Mouse (Mus musculus): ENCODE results near the gene Sirt5. TPM values are rescaled to one million over a fixed set of nuclear protein-coding genes. Genes with fewer than 3 reads are reported as not detected.

The Sirt5 gene
- polyA plus RNA-seq, 1 experiment from 2014 or later, result 6.0 TPM

DNA sequence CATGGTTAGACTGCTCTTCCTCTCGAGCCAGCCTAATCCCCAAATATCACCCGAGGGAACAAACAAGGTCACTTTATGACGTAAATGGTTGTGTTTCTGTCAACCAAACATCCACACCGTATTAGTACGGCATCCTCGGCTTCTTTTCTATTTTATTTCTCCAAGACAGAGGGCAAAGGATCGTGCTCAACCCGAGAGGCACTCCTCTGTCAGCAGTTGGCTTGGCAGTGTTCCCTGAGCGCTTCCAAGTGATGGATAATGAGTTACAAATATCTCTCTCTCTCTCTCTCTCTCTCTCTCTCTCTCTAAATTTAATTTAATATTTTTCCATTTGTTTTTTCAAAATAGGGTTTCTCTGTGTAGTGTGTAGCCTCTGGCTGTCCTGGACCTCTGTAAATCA is 2.9 kb upstream of the Sirt5 start:
- Histone ChIP-seq H3K27ac (ENCODE audit: low read length) (no peak overlapping the region), H3K36me3 (ENCODE audit: control insufficient read depth, insufficient read depth) (no peaks in the 10 kb centered on the region), H3K9ac (ENCODE audit: low read depth, low read length) (no peak overlapping the region), H3K27me3 (ENCODE audit: control insufficient read depth, insufficient read depth, low read depth, low read length) (no peaks in the 10 kb centered on the region), H3K4me2 (ENCODE audit: low read depth, low read length) (no peak overlapping the region), H3K4me1 (ENCODE audit: control insufficient read depth, low read depth, low read length) (peaks cover 3% of the 10 kb centered on the region; the same call in 1 of the 2 replicates), H3K4me3 (ENCODE audit: low read depth, low read length) (no peak overlapping the region), H3K9me3 (replicated peaks; ENCODE audit: control insufficient read depth, low read length) (no peaks in the 10 kb centered on the region)
- ATAC-seq (ENCODE audit: low read depth), result no peak
- WGBS (ENCODE audit: insufficient replicate concordance), result 62% methylated on average over 9 of the region's 9 CpGs

- ATAC-seq (ENCODE audit: low read depth), result 0 out of 2 replicates have a peak, but pooled peaks have one; percentile 11
- Histone ChIP-seq H3K36me3 (ENCODE audit: control insufficient read depth, insufficient read depth) (no peaks in the 10 kb centered on the region), H3K4me2 (ENCODE audit: low read depth, low read length) (peak overlapping the region; percentile 80), H3K4me3 (ENCODE audit: low read depth, low read length) (peak overlapping the region; percentile 67), H3K27ac (ENCODE audit: low read length) (peak overlapping the region; percentile 43; the same call in 1 of the 2 replicates), H3K4me1 (ENCODE audit: control insufficient read depth, low read depth, low read length) (peaks cover 3% of the 10 kb centered on the region; the same call in 1 of the 2 replicates), H3K27me3 (ENCODE audit: control insufficient read depth, insufficient read depth, low read depth, low read length) (no peaks in the 10 kb centered on the region), H3K9ac (ENCODE audit: low read depth, low read length) (peak overlapping the region; percentile 66), H3K9me3 (replicated peaks; ENCODE audit: control insufficient read depth, low read length) (no peaks in the 10 kb centered on the region)
- WGBS (ENCODE audit: insufficient replicate concordance), result 7% methylated on average over 11 of the region's 11 CpGs
Measured at GRCm38 (mm10) chr13:43365825-43366184, 509 bp downstream of the Sirt5 start.

DNA sequence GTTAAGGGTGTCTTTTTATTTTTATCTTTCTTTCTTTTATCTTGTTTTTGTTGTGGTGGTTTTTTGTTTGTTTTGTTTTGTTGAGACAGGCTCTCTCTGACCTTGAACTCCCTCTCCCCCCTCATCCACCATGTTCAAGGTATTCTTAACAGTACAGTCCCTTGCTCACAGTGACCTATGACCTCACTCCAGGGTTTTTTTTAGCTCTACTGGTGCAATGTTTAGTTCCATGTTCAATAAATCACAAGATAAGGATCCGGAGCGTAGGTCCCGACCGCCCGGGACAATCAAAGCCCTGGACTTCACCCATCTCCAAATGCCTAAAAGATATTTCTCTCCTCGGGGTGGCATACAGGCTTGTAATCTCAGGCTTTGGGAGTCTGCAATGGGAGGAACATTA is 4.8 kb downstream of the Sirt5 start:
- H3K9ac ChIP-seq (ENCODE audit: low read depth, low read length), result no peak overlapping the region
- peaks cover 9% of the 10 kb centered on the region for H3K36me3 ChIP-seq (ENCODE audit: control insufficient read depth, insufficient read depth)
- no peak overlapping the region for H3K27ac ChIP-seq (ENCODE audit: low read length)
- 62% methylated on average over 6 of the region's 6 CpGs for WGBS (ENCODE audit: insufficient replicate concordance)
- H3K4me1 ChIP-seq (ENCODE audit: control insufficient read depth, low read depth, low read length), result peaks cover 3% of the 10 kb centered on the region; the same call in 1 of the 2 replicates
- no peak for ATAC-seq (ENCODE audit: low read depth)
- no peak overlapping the region for H3K4me2 ChIP-seq (ENCODE audit: low read depth, low read length)
- no peak overlapping the region for H3K4me3 ChIP-seq (ENCODE audit: low read depth, low read length)
- no peaks in the 10 kb centered on the region for H3K27me3 ChIP-seq (ENCODE audit: control insufficient read depth, insufficient read depth, low read depth, low read length)
- H3K9me3 ChIP-seq (replicated peaks; ENCODE audit: control insufficient read depth, low read length), result no peaks in the 10 kb centered on the region

GRCm38 (mm10) chr13:43372892-43373291 is 7.6 kb downstream of the Sirt5 start:
- 73% methylated on average over 1 of the region's 1 CpGs for WGBS (ENCODE audit: insufficient replicate concordance)
- ATAC-seq (ENCODE audit: low read depth), result no peak
- no peaks in the 10 kb centered on the region for H3K9me3 ChIP-seq (replicated peaks; ENCODE audit: control insufficient read depth, low read length)
- H3K4me3 ChIP-seq (ENCODE audit: low read depth, low read length), result no peak overlapping the region
- H3K36me3 ChIP-seq (ENCODE audit: control insufficient read depth, insufficient read depth), result peaks cover 9% of the 10 kb centered on the region
- H3K4me2 ChIP-seq (ENCODE audit: low read depth, low read length), result no peak overlapping the region
- no peak overlapping the region for H3K9ac ChIP-seq (ENCODE audit: low read depth, low read length)
- no peaks in the 10 kb centered on the region for H3K27me3 ChIP-seq (ENCODE audit: control insufficient read depth, insufficient read depth, low read depth, low read length)
- H3K4me1 ChIP-seq (ENCODE audit: control insufficient read depth, low read depth, low read length), result no peaks in the 10 kb centered on the region
- no peak overlapping the region for H3K27ac ChIP-seq (ENCODE audit: low read length)

GRCm38 (mm10) chr13:43374205-43374604 is 8.9 kb downstream of the Sirt5 start:
- no peaks in the 10 kb centered on the region for H3K4me1 ChIP-seq (ENCODE audit: control insufficient read depth, low read depth, low read length)
- H3K27me3 ChIP-seq (ENCODE audit: control insufficient read depth, insufficient read depth, low read depth, low read length), result no peaks in the 10 kb centered on the region
- H3K36me3 ChIP-seq (ENCODE audit: control insufficient read depth, insufficient read depth), result peaks cover 9% of the 10 kb centered on the region
- no peak overlapping the region for H3K4me3 ChIP-seq (ENCODE audit: low read depth, low read length)
- H3K9me3 ChIP-seq (replicated peaks; ENCODE audit: control insufficient read depth, low read length), result no peaks in the 10 kb centered on the region
- WGBS (ENCODE audit: insufficient replicate concordance), result 73% methylated on average over 10 of the region's 10 CpGs
- no peak for ATAC-seq (ENCODE audit: low read depth)
- no peak overlapping the region for H3K9ac ChIP-seq (ENCODE audit: low read depth, low read length)
- H3K4me2 ChIP-seq (ENCODE audit: low read depth, low read length), result no peak overlapping the region
- no peak overlapping the region for H3K27ac ChIP-seq (ENCODE audit: low read length)

DNA sequence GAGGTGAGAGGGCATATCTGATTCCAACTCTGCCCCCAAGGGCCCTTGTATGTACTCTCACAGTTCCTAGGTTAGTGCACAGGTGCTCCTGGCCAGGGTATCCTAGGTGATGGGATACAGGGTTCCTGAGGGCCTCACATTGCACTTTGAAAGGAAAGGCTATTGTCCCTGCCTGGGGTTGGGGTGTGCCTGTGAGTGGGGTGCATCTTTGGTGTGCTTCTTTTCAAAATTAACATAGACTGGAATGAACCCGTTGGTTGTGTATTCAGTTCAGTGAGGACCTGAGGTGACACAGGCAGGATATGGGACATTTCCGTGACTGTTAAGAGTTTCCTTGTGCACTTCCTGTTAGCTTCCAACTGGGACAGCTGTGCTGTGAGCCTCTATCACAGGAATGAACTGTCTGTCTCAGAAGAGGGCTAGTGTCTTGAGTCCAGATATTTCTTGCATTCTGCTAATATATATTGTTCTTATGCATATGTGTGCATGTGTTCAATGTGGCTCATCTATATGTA is 9.7 kb downstream of the Sirt5 start:
- no peak overlapping the region for H3K27ac ChIP-seq (ENCODE audit: low read length)
- 41% methylated on average over 2 of the region's 2 CpGs for WGBS (ENCODE audit: insufficient replicate concordance)

GRCm38 (mm10) chr13:43379989-43380388 is 14.7 kb downstream of the Sirt5 start:
- no peak for ATAC-seq (ENCODE audit: low read depth)
- H3K4me2 ChIP-seq (ENCODE audit: low read depth, low read length), result no peak overlapping the region
- no peaks in the 10 kb centered on the region for H3K4me1 ChIP-seq (ENCODE audit: control insufficient read depth, low read depth, low read length)
- no peaks in the 10 kb centered on the region for H3K36me3 ChIP-seq (ENCODE audit: control insufficient read depth, insufficient read depth)
- no peak overlapping the region for H3K4me3 ChIP-seq (ENCODE audit: low read depth, low read length)
- no peak overlapping the region for H3K27ac ChIP-seq (ENCODE audit: low read length)
- no peaks in the 10 kb centered on the region for H3K9me3 ChIP-seq (replicated peaks; ENCODE audit: control insufficient read depth, low read length)
- WGBS (ENCODE audit: insufficient replicate concordance), result 60% methylated on average over 3 of the region's 3 CpGs
- no peaks in the 10 kb centered on the region for H3K27me3 ChIP-seq (ENCODE audit: control insufficient read depth, insufficient read depth, low read depth, low read length)
- H3K9ac ChIP-seq (ENCODE audit: low read depth, low read length), result no peak overlapping the region

More for the DNA sequence above, 9.7 kb downstream of the Sirt5 start:
- Histone ChIP-seq H3K36me3 (ENCODE audit: control insufficient read depth, insufficient read depth) (peaks cover 9% of the 10 kb centered on the region), H3K9me3 (replicated peaks; ENCODE audit: control insufficient read depth, low read length) (no peaks in the 10 kb centered on the region), H3K27me3 (ENCODE audit: control insufficient read depth, insufficient read depth, low read depth, low read length) (no peaks in the 10 kb centered on the region), H3K4me3 (ENCODE audit: low read depth, low read length) (no peak overlapping the region), H3K4me2 (ENCODE audit: low read depth, low read length) (no peak overlapping the region), H3K4me1 (ENCODE audit: control insufficient read depth, low read depth, low read length) (no peaks in the 10 kb centered on the region), H3K9ac (ENCODE audit: low read depth, low read length) (no peak overlapping the region)
- 0 out of 2 replicates have a peak, but pooled peaks have one; percentile 27 for ATAC-seq (ENCODE audit: low read depth)

- ATAC-seq (ENCODE audit: low read depth), result no peak
- no peaks in the 10 kb centered on the region for H3K36me3 ChIP-seq (ENCODE audit: control insufficient read depth, insufficient read depth)
- H3K4me1 ChIP-seq (ENCODE audit: control insufficient read depth, low read depth, low read length), result no peaks in the 10 kb centered on the region
- no peak overlapping the region for H3K4me2 ChIP-seq (ENCODE audit: low read depth, low read length)
- no peaks in the 10 kb centered on the region for H3K27me3 ChIP-seq (ENCODE audit: control insufficient read depth, insufficient read depth, low read depth, low read length)
- 83% methylated on average over 10 of the region's 10 CpGs for WGBS (ENCODE audit: insufficient replicate concordance)
- H3K4me3 ChIP-seq (ENCODE audit: low read depth, low read length), result no peak overlapping the region
- H3K27ac ChIP-seq (ENCODE audit: low read length), result no peak overlapping the region
- no peak overlapping the region for H3K9ac ChIP-seq (ENCODE audit: low read depth, low read length)
- H3K9me3 ChIP-seq (replicated peaks; ENCODE audit: control insufficient read depth, low read length), result no peaks in the 10 kb centered on the region
Measured at GRCm38 (mm10) chr13:43385321-43385720, 20.0 kb downstream of the Sirt5 start.

GRCm38 (mm10) chr13:43397700-43398296 is 32.5 kb downstream of the Sirt5 start:
- no peak overlapping the region for H3K9ac ChIP-seq (ENCODE audit: low read depth, low read length)
- H3K36me3 ChIP-seq (ENCODE audit: control insufficient read depth, insufficient read depth), result peaks cover 17% of the 10 kb centered on the region
- no peak overlapping the region; the same call in 1 of the 2 replicates for H3K27ac ChIP-seq (ENCODE audit: low read length)
- peak overlapping the region; percentile 96 for H3K4me3 ChIP-seq (ENCODE audit: low read depth, low read length)
- peaks cover 7% of the 10 kb centered on the region for H3K4me1 ChIP-seq (ENCODE audit: control insufficient read depth, low read depth, low read length)
- 39% methylated on average over 16 of the region's 17 CpGs for WGBS (ENCODE audit: insufficient replicate concordance)
- no peaks in the 10 kb centered on the region for H3K9me3 ChIP-seq (replicated peaks; ENCODE audit: control insufficient read depth, low read length)
- no peaks in the 10 kb centered on the region for H3K27me3 ChIP-seq (ENCODE audit: control insufficient read depth, insufficient read depth, low read depth, low read length)
- no peak for ATAC-seq (ENCODE audit: low read depth)
- H3K4me2 ChIP-seq (ENCODE audit: low read depth, low read length), result peak overlapping the region; percentile 78

All from liver, embryonic 16.5 days (tissue).